Mouse (Mus musculus) retina, postnatal 7 days (tissue): ENCODE data around the gene Zfr2.

Source experiments
- DNase-seq: peaks from one replicate; pipeline ENCODE4 v3.0.0-alpha.2; 2012; ENCODE audit warnings: low read depth, low spot score

The Zfr2 gene

DNA sequence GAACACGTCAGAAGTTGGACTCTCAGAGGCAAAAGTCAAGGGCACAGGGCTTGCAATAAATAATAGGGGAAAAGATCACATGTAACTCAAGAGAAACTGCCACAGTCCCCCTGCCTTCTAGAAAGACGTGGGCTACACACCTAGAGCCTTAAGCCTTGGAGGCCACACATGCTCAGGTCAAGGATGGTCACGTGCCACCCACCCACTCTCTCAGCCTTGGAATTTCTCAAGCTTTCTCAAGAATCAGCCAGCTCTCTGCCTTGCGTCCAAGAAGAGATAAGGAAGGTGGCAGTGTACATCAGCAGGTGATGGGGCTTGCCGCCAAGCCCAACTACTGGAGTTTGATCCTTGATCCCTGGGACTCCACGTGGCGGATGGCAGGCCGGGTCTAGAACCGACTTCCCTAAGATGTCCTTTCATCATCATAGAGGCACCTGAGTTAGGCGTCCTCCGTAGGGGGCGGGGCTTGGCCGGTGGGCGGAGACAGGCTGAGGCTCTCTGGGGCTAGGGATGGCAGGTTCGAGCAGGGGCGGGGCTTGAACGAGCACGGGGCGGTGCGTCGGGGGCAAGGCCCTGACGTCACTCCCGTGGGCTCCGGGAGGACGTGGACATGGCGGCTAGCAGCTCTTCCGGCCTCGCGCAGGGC is at the start of gene Zfr2:
Gene Zfr2, plus strand, starts transcription at position 576 of the 646 bp plus-strand sequence.
- DNase-seq, result peak; percentile 77

DNA sequence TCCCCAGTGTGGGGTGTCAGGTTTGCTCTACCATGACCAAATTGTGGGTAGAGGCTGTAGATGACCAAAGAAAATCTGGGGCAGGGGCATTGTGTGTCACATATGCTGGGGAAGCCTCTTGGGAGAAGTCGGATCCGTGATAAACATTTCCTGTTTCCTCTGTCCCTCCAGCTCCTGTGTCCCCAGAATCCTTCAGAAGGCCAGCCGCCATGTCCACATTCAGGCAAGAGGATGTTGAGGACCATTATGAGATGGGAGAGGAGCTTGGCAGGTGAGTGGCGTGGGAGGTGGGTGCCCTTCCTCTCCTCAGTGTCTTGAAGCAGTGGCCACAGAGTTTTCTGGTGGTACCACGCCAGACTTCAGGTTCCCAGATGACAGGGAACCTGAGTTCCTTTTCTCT is 49.1 kb upstream of the Zfr2 start, which contains the start of gene 4930442H23Rik:
Gene 4930442H23Rik, minus strand, starts transcription at position 45 of the 400 bp plus-strand sequence.
- DNase-seq, result no peak

DNA sequence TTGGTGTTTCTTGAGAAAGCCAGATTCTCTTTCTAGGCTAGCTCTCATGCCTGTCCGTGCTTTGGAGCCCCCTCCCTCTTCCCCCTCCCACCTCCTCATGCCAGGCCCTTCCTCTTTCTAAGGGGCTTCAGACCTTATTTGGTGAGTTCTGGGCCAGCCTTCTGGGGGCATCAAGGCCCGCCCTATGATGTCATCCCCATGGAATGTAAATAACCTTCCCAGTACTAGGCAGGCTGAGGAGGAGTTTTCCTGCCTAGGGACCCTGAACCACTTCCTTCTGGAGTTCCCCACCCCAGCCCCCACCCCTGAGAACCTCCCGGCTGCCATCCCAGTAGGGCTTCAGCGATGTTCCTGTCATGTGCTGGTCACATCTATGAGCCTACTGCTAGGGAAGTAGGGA is 48.2 kb upstream of the Zfr2 start:
- no peak for DNase-seq

DNA sequence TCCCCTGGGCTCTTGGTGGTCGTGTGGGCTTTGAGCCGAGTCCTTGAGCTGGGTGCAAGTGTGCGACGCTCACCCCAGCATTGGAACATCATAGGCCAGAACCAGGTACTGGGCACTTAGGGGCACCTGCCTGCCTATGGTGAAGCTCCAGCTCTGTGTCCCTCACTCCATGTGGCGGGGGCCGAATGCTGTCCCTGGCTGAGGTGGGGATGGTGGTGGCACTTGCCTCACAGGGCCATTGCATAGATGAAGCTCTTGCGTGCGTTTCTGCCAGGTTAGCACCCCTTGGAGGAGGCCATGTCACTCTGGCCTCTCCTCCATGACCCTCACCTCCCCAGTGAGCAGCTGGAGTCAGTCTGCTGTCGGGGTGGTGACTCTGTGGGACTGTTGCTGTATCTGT is 45.8 kb upstream of the Zfr2 start:
- DNase-seq, result no peak

DNA sequence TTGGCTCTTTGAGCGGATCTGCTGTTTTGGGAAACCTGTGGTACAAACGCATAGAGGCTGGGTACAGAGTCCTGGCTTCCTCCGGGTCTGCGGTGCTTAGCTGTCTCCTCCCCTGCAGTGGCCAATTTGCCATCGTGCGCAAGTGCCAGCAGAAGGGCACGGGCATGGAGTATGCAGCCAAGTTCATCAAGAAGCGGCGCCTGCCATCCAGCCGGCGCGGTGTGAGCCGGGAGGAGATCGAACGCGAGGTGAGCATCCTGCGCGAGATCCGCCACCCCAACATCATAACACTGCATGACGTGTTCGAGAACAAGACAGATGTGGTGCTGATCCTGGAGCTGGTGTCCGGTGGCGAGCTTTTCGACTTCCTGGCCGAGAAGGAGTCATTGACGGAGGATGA is 43.1 kb upstream of the Zfr2 start:
- DNase-seq, result no peak

DNA sequence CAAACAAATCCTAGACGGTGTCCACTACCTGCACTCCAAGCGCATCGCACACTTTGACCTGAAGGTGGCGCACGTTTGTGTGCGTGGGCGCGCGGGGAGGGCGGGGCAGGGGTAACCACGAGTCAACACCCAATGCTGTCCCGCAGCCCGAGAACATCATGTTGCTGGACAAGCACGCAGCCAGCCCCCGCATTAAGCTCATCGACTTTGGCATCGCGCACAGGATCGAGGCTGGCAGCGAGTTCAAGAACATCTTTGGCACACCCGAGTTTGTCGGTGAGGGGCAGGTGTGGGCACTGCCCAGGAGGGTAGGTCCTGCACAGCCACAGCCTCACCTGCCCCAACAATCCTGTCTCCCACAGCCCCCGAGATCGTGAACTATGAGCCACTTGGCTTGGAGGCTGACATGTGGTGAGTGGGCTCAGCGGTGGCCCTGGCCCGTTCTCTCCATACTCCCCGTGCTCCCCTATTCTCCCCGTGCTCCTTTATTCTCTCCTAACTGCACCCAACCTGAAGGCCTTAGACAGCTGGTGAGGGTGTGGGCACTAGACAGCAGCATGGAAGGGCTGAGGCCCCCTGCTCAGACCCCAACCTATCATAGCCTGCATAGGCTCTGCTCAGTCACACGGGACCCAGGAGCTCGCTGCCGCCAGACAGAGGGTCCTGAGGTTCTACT is 42.6 kb upstream of the Zfr2 start:
- DNase-seq, result no peak

DNA sequence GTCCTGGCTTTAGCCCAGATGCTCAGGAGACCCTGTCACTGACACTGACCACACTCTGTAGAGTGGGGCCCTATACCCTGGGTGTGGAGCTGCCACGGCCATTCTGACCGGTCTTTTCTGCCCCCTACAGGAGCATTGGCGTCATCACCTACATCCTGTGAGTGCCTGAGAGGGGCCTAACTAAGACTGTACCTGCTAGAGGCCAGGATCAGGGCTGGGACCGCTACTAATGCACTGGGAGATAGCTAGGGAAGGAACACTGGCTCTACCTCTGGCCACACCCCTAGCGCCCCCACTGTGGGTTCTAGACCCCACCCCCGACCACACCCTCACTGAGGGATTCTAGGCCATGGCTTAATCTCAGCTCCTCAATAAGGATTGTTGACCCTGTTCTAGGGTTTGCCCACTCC is 42.0 kb upstream of the Zfr2 start:
- DNase-seq, result no peak

DNA sequence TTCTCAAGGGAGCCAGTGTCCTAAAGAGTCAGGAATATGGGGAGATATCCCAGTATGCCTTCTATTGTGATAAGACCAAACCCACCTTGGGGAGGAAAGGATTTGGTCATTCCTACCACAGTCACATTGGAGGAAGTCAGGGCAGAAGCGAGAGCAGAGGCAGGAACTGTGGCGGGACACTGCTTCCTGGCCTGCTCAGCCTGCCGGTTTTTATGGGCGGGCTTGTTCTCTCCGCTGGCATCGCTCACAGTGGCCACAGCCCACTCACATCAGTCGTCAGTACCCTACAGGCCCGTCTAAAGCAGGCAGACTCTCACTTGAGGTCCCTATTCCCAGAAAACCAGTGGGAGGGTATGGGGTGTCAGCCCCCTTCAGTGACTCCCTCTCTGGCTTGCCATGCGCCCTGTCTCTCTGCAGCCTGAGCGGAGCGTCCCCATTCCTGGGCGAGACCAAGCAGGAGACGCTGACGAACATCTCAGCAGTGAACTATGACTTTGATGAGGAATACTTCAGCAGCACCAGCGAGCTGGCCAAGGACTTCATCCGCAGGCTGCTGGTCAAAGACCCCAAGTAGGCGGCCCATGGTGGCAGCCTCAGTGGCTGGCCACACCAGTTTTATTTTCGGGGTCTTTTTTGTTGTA is 41.5 kb upstream of the Zfr2 start:
- DNase-seq, result no peak

DNA sequence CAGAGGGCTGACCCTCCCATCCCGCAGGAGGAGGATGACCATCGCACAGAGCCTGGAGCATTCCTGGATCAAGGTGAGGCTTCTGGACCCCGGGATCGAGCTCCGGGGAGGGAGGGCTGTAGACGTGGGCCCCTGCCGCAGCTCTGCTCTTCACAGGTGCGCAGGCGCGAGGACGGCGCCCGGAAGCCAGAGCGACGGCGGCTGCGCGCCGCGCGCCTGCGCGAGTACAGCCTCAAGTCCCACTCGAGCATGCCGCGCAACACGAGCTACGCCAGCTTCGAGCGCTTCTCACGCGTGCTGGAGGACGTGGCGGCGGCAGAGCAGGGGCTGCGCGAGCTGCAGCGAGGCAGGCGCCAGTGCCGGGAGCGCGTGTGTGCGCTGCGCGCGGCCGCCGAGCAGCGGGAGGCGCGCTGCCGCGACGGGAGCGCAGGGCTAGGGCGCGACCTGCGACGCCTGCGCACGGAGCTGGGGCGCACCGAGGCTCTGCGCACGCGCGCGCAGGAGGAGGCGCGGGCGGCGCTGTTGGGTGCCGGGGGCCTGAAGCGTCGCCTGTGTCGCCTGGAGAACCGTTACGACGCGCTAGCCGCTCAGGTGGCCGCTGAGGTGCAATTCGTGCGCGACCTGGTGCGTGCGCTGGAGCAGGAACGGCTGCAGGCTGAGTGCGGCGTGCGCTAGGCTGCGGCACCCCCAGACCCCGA is 40.5 kb upstream of the Zfr2 start:
- peak; percentile 81 for DNase-seq

DNA sequence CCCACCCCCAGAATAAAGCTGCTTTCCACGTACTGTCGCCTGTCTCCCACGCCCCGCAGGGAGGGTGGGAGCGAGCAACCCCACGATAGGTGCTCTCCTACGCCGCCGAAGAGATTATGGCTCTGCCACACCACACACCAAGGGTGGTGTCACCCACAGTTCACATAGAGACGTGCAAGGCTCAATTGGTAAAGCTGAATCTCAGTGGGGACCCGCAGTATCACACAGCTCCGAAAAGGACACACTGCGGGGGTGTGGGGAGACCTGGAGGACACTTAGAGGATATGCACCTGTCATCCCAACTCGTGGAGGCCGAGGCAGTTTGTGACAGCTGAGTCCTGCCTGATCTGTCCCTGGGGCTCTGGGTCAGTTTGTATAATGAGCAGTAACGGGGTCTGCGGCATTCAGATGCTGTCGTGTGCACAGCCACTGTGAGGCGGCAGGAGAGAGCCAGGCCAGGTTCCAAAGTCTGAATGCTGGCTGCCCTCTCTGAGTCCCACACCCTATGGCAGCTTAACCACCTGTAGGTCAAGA is 39.9 kb upstream of the Zfr2 start:
- no peak for DNase-seq

DNA sequence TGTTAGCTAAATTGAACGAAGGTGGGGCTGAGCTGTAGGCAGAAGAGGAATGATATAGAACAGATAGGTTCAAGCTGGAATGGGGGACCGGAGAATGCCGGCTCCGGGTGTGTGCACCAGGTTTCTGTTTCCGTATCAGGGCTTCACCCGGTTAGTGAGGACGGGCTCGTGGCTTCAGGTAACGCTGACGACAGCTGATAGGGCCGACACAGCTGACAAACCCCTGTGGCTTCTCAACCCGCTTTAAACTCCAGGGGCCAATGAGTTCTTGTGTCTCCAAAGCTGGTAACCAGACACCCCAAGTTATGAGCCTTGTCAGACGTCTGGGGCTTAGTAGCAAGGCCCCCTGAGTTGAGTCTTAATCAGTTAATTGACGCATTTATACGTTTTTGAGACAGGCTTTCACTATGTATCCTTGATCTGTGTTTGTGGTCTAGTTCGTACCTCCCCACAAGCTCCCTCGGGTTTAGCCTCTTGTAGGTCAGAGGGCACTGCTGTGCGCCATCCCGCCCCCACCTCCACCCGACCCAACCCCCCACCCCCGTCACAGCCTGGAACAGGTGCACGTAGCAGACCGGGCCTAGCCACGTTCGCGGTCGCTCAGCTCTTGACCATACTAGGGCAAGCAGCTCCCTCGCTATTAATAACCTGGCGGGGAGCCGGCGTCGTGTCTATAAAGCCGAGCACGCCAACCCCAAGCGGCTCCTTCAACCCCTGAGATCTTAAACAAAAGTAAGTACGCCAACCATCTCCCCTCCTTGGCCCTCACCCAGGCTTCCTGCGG is 38.8 kb upstream of the Zfr2 start:
- no peak for DNase-seq

DNA sequence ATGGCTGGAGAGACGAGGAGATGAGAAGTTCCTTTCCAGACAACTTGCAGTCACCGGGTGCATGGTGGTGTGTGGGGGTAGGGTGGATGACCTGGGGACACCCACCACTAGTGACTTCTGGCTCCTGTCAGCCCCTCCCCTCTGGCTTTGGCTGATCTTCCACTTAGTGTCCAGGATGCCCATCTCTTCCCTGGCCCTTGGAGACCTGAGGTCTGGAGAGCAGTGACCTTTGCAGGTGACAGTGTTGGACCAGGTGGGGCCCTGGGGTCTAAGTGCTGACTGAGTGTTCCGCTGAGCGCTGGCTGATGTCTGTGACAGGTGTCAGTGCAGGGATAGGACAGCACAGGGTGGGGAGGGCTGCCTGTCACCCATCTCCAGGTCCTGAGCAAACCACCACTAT is 37.7 kb upstream of the Zfr2 start:
- DNase-seq, result no peak

DNA sequence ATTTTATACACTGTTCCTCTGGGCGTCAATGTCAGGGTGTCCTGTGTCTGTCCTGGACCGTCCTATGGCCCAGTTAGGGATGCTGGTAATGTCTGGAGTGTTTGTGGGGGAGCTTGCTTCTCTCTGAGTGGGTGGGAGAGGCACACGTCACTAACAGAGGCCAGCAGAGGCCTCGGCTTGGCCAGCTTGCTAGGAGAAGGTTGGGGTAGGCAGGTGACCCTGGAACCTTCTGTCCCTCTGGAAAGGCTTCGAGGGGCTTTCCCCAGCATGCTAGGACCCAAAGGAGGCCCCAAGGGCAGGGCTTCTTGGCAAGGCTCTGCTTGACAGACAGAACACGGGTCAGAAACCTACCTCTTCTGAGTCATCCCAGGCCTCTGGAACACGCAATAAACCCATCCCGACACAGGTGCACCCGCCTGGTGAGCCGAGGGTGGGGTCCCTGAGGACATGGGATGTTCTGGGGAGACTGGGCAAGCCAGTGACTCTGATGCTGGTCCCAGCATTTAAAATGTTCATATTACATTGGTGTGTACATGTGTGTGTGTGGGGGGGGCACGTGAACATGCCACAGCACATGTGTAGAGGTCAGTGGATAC is 36.4 kb upstream of the Zfr2 start:
- DNase-seq, result no peak

DNA sequence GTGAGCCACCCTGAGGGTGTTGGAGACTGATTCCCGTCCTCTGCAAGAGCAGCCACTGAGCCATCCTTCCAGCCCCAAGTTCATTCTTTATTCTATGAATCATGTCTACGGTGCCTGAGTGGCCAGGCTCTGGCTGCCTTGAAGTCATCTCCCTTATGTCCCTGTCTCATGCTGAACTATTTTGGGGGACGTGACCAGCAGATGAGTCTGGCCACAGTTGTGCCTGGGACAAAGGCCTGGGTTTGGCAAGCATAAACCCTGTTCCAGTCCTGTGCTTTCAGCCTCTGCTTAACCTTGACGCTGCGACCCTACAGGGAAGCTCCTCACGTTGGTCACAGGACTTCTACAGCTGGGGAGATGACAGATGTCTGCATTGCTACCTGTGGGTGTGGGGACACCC is 35.6 kb upstream of the Zfr2 start:
- no peak for DNase-seq

DNA sequence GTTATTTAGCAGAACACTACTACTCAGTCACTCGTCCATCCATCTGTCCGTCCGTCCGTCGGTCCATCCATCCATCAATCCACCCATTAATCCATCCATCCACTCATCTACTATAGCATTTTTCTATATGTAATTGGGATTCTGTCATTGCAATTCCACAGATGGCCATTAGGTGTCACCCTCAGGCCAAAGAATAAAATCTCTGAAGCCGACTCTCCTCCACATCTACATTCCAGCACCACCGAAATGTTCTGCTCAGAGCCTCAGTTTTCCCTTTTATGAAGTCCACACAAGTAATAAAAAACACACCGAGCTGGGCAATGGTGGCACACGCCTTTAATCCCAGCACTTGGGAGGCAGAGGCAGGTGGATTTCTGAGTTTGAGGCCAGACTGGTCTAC is 34.7 kb upstream of the Zfr2 start:
- DNase-seq, result peak; percentile 69

DNA sequence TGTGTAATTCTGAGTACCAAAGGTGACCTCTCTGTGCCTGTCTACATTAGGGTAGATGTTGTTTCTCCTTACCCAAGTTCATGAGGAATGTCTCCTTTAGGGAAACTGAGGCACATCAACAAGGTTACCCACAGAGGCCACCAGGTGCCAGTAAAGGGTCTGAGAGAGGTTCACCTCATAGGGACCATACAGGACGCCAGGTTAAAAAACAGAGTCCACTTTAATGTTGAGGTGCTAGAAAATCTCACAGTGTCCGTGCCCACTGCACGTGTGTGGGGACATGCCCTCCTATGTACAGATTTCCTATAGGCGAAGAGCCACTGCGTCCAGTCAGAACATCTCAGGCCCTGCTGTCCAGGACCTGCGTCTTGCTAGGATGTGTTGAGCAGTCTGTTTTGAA is 34.0 kb upstream of the Zfr2 start:
- DNase-seq, result no peak

DNA sequence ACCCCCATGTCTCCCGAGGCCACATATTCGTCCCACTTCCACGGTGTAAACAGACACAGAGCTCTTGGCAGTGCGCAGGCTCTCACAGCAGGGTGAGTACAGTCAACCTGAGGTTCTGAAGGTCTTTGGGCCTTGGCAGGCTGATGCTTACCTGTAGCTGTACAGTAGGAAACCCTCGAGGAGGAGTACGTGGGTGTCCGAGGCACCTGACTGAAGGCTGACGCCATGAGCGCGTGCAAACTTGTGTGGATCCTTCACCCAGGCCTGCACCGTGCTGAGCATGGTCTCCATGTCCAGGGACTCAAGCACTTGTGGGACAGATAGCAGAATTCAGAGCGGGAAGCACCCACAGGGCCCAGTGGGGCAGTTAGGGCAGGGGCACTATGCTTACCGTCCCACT is 32.8 kb upstream of the Zfr2 start:
- DNase-seq, result no peak

DNA sequence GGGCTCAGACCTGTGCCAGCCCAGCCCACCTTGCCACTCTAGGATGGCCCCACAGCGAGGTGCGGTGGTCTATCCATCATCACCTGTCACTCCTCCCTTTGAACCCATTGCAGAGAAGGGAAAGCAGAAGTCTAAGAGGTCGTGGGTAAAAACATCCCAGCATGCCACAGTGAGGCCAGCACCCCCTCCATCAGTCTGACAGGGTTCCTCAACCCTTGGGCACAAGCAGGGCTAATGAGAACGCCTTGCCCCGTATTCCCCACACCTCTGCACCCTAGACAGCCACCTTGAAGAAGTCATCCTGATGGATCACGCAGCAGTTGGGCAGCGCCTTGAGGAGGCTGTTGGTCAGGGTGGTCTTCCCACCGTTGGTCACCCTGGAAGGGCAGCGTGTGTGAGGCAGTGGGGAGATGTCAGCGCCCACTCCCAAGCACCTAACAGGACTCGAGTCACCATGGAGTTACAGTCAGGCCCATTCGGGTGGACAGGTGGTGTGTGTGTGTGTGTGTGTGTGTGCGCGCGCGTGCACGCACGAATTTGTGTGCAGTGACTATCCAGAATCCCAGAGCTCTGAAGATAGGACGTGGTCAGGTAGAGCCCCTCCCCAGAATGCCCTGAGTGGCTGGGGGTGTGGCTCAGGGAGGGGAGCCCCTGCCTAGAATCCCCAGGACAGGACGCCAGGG is 32.2 kb upstream of the Zfr2 start:
- no peak for DNase-seq

DNA sequence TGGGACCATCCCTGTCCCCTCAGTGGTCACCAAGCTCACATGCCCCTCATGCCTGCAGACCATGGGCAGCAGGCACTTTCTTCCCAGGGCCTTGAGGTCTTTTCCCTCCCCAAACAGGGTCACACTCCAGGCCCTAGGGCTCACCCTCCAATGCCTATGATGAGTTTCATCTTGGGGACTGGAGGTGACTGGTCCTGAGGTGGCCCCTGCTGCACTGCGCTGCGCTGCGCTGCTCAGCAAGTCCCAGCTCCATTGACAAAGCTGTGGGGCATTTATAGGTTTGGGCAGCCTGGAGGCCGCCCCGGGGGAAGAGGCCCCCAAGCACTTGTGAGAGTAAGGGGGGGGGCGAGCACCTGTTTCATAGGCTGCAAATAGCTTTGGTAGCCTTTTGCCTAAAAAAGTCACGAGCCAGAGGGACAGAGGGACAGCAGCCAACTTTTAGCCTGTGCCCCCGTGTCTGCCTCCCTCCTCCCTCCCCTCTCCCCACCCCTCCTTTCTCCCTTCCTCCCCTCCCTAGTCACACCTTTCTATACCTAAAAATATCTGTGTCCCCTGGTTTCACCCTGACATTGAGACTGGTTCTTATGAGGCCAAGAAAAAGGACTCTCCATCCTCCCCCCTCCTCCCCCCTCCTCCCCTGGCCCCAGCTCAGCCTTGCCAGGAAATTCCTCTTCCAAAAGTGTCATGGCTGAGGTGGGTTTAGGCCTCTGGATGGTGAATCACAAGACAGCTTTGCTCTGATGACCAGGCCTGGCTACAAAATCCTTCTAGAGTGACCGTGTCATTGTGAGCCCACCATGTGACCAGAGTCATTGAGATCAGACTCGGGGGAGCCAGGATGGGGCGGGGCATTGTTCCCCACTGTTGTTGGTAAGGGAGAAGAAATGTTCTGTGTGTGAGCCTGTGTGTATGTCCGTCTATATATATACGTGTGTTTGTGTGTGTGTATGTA is 30.9 kb upstream of the Zfr2 start, which contains the start of gene Nmrk2:
Gene Nmrk2, minus strand, starts transcription at position 245 of the 952 bp plus-strand sequence.
- no peak for DNase-seq
